Mouse (Mus musculus) midbrain, embryonic 12.5 days (tissue): ENCODE data around the gene Mettl8. TPM values are rescaled to one million over a fixed set of nuclear protein-coding genes. Genes with fewer than 3 reads are reported as not detected.

Experiments used
- ATAC-seq: fragments of 200-750 bp; cut with Nextera tagmentation; 2 replicates; pipeline ENCODE4 v1.8.0; 2017; ENCODE audit warnings: low read depth, moderate TSS enrichment, moderate library complexity; ENCODE audit not compliant: low FRiP score
- H3K27ac ChIP-seq: fragments of 300-500 bp; sonication (generic); replicated peaks from 2 replicates; pipeline ENCODE4 v1.5.1; 2016; ENCODE audit warnings: mild to moderate bottlenecking
- H3K27me3 ChIP-seq: fragments of 300-500 bp; sonication (generic); 2 replicates; pipeline ENCODE4 v1.6.1; 2016; ENCODE audit warnings: mild to moderate bottlenecking
- H3K36me3 ChIP-seq: fragments of 300-500 bp; sonication (generic); 2 replicates; pipeline ENCODE4 v1.6.1; 2016
- H3K4me1 ChIP-seq: fragments of 300-500 bp; sonication (generic); 2 replicates; pipeline ENCODE4 v1.6.1; 2016
- H3K4me2 ChIP-seq: fragments of 300-500 bp; sonication (generic); replicated peaks from 2 replicates; pipeline ENCODE4 v1.6.1; 2016; ENCODE audit warnings: mild to moderate bottlenecking, moderate library complexity
- H3K4me3 ChIP-seq: fragments of 300-500 bp; sonication (generic); 2 replicates; pipeline ENCODE4 v1.5.1; 2016; ENCODE audit warnings: mild to moderate bottlenecking
- H3K9ac ChIP-seq: fragments of 300-500 bp; sonication (generic); replicated peaks from 2 replicates; pipeline ENCODE4 v1.6.1; 2016; ENCODE audit warnings: mild to moderate bottlenecking, moderate library complexity
- H3K9me3 ChIP-seq: fragments of 300-500 bp; sonication (generic); 2 replicates; pipeline ENCODE4 v1.6.1; 2016; ENCODE audit warnings: mild to moderate bottlenecking
- WGBS: fragments of 180-500 bp; shearing (Covaris S2); methylation state at CpG from one replicate; pipeline ENCODE4 v1.1.7; 2016; 5-methylcytosine and 5-hydroxymethylcytosine counted together
- polyA plus RNA-seq: library from polyadenylated mRNA; unstranded; fragments of >200 nt; fragmentation: Nextera tagmentation; extraction: Ambion mirVana; gene quantifications from 2 replicates; pipeline ENCODE4 v1.2.1, GENCODE M21; 2016

Gene Mettl8
- 19.0 and 19.9 TPM in 2 replicates for polyA plus RNA-seq

- H3K4me1 ChIP-seq = peaks cover 15% of the 10 kb centered on the region
- H3K27me3 ChIP-seq = no peaks in the 10 kb centered on the region
- peak within 1 kb of the TSS; percentile 79 for H3K4me3 ChIP-seq
- peak within 1 kb of the TSS; percentile 78 for H3K9ac ChIP-seq
- no peaks in the 10 kb centered on the region for H3K9me3 ChIP-seq
- ATAC-seq = peak; percentile 99
- H3K36me3 ChIP-seq = peaks cover 17% of the 10 kb centered on the region; the same call in 1 of the 2 replicates
- peak within 1 kb of the TSS; percentile 95 for H3K27ac ChIP-seq
- WGBS = under 1% methylated on average over 56 of the region's 57 CpGs
- peak within 1 kb of the TSS; percentile 66 for H3K4me2 ChIP-seq
Measured at GRCm38 (mm10) chr2:71055300-71056114, at the start of gene Mettl8, which contains the start of gene Dcaf17. Mettl8 (minus strand) TSS chr2:71055583. Dcaf17 (plus strand) TSS chr2:71055328.

GRCm38 (mm10) chr2:71104696-71105095, 49.3 kb upstream of the Mettl8 start:
- Histone ChIP-seq H3K4me1 (no peaks in the 10 kb centered on the region), H3K36me3 (peaks cover 7% of the 10 kb centered on the region; the same call in 1 of the 2 replicates), H3K27me3 (no peaks in the 10 kb centered on the region), H3K27ac (no peak overlapping the region), H3K9ac (no peak overlapping the region), H3K4me2 (no peak overlapping the region), H3K4me3 (no peak overlapping the region), H3K9me3 (no peaks in the 10 kb centered on the region)
- 73% methylated on average over 3 of the region's 3 CpGs for WGBS
- ATAC-seq = no peak

DNA sequence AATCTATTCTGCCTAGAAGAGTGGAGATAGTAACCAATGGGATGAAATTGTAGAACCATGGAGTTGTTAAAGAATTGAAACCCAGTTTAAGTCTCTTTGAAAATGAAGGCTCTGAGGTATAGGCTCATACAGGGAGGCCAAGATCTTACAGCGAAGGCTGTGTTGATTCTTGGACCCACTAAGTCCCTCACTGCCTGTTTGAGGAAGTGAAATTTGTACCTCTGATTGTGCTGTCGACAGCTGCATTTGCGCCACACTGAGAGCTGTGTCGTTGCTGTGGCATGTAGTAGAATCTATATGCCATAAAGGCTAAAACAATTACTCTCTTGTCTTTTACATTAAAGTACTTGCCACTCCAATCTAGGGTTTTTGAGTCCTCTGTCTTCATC, 47.9 kb upstream of the Mettl8 start:
- 93% methylated on average over 4 of the region's 4 CpGs for WGBS
- Histone ChIP-seq H3K4me2 (no peak overlapping the region), H3K27ac (no peak overlapping the region), H3K9ac (no peak overlapping the region), H3K4me1 (no peaks in the 10 kb centered on the region), H3K27me3 (no peaks in the 10 kb centered on the region), H3K36me3 (peaks cover 13% of the 10 kb centered on the region; the same call in 1 of the 2 replicates), H3K4me3 (no peak overlapping the region), H3K9me3 (no peaks in the 10 kb centered on the region)
- no peak for ATAC-seq

DNA sequence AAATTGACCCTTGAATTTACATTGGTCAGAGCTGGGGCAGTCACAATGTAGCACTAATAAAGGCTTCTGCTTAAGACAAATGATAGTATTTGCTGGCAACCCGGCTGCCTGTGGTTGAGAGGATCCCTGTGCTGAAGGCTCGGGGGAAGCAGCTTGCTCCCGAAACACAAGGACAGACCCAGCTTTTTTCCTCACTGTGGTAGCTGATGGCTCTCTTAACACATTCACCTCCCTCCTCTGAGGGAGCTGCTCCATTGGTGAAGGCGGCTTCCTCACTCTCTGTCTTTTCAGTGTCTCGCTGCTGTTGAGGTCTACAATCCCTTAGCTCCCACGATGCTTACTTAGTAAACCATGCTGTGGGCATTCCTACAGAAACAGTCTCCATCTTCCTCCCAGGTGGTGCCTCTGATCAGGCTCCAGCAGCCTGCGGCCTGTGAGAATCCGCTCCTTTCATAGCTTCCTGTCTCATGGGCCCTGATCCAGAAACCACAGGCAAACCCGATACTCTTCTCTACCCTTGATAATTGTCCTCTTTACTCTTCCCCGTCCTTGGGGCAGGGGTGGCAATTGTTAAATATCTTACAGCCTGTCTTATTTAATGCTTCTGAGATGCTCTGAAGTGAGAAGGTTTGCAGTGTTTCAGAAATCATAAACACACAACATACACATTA, 47.4 kb upstream of the Mettl8 start:
- Histone ChIP-seq H3K4me3 (no peak overlapping the region), H3K9ac (no peak overlapping the region), H3K27ac (no peak overlapping the region), H3K27me3 (no peaks in the 10 kb centered on the region), H3K36me3 (peaks cover 13% of the 10 kb centered on the region; the same call in 1 of the 2 replicates), H3K4me2 (no peak overlapping the region), H3K4me1 (no peaks in the 10 kb centered on the region), H3K9me3 (no peaks in the 10 kb centered on the region)
- ATAC-seq = no peak
- 83% methylated on average over 10 of the region's 10 CpGs for WGBS

DNA sequence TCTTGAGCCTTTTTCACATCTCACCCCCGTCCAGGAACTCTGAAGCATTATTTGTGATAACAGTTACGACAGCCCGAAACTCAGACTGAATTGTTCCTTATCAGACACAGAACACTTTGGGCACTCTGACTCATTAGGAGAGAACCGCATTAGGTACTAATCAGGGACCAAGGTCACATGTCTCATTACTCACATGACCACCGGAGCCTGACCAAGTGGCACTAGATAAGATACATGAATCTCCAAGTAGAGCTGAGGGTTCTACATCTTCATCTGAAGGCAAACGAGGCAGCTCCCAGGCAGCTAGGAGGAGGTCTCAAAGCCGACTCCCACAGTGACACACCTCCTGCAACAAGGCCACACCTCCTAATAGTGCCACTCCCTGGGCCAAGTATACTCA, 40.8 kb upstream of the Mettl8 start:
- 82% methylated on average over 7 of the region's 7 CpGs for WGBS
- Histone ChIP-seq H3K27me3 (no peaks in the 10 kb centered on the region), H3K4me2 (no peak overlapping the region), H3K9ac (no peak overlapping the region), H3K36me3 (peaks cover 24% of the 10 kb centered on the region), H3K27ac (no peak overlapping the region), H3K9me3 (no peaks in the 10 kb centered on the region), H3K4me1 (no peaks in the 10 kb centered on the region), H3K4me3 (no peak overlapping the region)
- ATAC-seq = no peak

GRCm38 (mm10) chr2:71090660-71091445, 35.5 kb upstream of the Mettl8 start:
- WGBS = 92% methylated on average over 4 of the region's 4 CpGs
- peaks cover 38% of the 10 kb centered on the region for H3K36me3 ChIP-seq
- no peaks in the 10 kb centered on the region for H3K4me1 ChIP-seq
- no peak overlapping the region for H3K9ac ChIP-seq
- no peaks in the 10 kb centered on the region for H3K27me3 ChIP-seq
- no peak for ATAC-seq
- H3K27ac ChIP-seq = no peak overlapping the region
- no peak overlapping the region for H3K4me3 ChIP-seq
- H3K4me2 ChIP-seq = no peak overlapping the region
- no peaks in the 10 kb centered on the region for H3K9me3 ChIP-seq

- H3K27ac ChIP-seq = no peak overlapping the region
- no peak overlapping the region for H3K4me2 ChIP-seq
- H3K9me3 ChIP-seq = no peaks in the 10 kb centered on the region
- no peak overlapping the region for H3K9ac ChIP-seq
- H3K4me3 ChIP-seq = no peak overlapping the region
- H3K4me1 ChIP-seq = no peaks in the 10 kb centered on the region
- H3K36me3 ChIP-seq = peaks cover 38% of the 10 kb centered on the region
- 78% methylated on average over 3 of the region's 3 CpGs for WGBS
- ATAC-seq = no peak
- H3K27me3 ChIP-seq = no peaks in the 10 kb centered on the region
Measured at GRCm38 (mm10) chr2:71089766-71090165, 34.4 kb upstream of the Mettl8 start.

DNA sequence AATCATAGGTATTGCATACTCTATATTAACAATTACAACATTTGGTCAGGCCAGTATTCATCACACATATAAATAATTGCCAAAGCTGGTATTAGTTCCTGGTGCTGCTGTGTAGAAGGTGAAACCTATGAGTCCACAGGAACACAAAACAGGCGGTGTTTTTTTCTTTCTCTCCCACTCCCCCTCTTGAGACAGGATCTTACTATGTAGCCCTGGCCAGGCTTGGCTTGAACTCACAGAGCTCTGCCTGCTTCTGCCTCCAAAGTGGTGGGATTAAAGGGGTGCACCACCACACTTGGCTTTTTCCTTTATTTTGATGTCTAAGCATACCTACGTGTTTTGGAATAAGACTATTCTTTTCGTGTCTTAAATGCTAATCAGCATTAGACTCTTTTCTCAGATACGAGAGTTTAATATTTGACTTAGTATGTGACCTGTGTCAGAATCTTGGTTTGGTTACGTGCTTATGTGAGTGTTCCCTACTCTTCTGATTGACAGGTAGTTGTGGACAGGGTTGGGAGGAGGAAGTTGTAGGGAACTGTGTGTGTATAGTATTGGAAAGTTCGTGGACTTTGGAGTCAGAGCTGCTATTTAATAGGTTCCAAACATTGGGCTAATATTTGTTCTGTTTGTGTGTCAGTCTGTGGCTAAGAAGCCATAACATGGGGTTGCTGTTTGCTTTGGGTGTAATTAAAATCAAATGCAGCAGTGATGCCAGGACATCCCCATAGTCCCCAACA, 28.2 kb upstream of the Mettl8 start:
- no peak overlapping the region for H3K4me2 ChIP-seq
- H3K4me1 ChIP-seq = no peaks in the 10 kb centered on the region
- no peak overlapping the region for H3K9ac ChIP-seq
- H3K27ac ChIP-seq = no peak overlapping the region
- no peaks in the 10 kb centered on the region for H3K9me3 ChIP-seq
- ATAC-seq = no peak
- peaks cover 38% of the 10 kb centered on the region for H3K36me3 ChIP-seq
- no peak overlapping the region for H3K4me3 ChIP-seq
- WGBS = 91% methylated on average over 6 of the region's 6 CpGs
- H3K27me3 ChIP-seq = no peaks in the 10 kb centered on the region

- ATAC-seq = no peak
- H3K4me1 ChIP-seq = no peaks in the 10 kb centered on the region
- no peak overlapping the region for H3K4me3 ChIP-seq
- WGBS = 89% methylated on average over 7 of the region's 7 CpGs
- no peaks in the 10 kb centered on the region for H3K27me3 ChIP-seq
- no peak overlapping the region for H3K9ac ChIP-seq
- no peak overlapping the region for H3K27ac ChIP-seq
- H3K4me2 ChIP-seq = no peak overlapping the region
- peaks cover 26% of the 10 kb centered on the region for H3K36me3 ChIP-seq
- no peaks in the 10 kb centered on the region for H3K9me3 ChIP-seq
Measured at GRCm38 (mm10) chr2:71082416-71082815, 27.0 kb upstream of the Mettl8 start.

DNA sequence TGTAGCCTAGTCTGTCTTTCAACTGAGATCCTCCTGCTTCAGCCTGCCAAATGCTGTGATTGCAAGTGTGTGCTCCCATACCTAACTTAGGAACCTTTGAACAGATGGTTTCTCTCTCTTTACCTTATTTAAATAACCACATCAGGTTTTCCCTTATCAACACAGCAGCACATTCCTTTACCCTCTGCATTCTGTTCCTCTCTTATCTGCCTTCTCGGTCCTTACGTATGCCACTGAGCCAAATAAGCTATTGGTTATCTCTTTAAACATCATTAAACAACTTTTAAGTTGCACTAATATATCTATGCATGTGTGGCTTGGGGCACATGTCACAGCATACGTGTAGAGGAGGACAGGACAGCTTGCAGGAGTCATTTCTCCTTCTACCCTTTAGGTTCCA, 18.4 kb upstream of the Mettl8 start:
- ATAC-seq = no peak
- Histone ChIP-seq H3K9me3 (no peaks in the 10 kb centered on the region), H3K27me3 (no peaks in the 10 kb centered on the region), H3K4me3 (no peak overlapping the region), H3K4me2 (no peak overlapping the region), H3K4me1 (no peaks in the 10 kb centered on the region), H3K36me3 (peaks cover 10% of the 10 kb centered on the region), H3K9ac (no peak overlapping the region), H3K27ac (no peak overlapping the region)
- WGBS = 93% methylated on average over 3 of the region's 3 CpGs

- Histone ChIP-seq H3K36me3 (peaks cover 10% of the 10 kb centered on the region), H3K4me2 (no peak overlapping the region), H3K4me1 (no peaks in the 10 kb centered on the region), H3K9me3 (no peaks in the 10 kb centered on the region), H3K4me3 (no peak overlapping the region), H3K27ac (no peak overlapping the region), H3K9ac (no peak overlapping the region), H3K27me3 (no peaks in the 10 kb centered on the region)
- WGBS = 85% methylated on average over 3 of the region's 3 CpGs
- ATAC-seq = no peak
Measured at GRCm38 (mm10) chr2:71073330-71073729, 17.9 kb upstream of the Mettl8 start.
